Mouse (Mus musculus) embryonic stem cell, embryonic (primary cell): ENCODE results near the gene Baiap2.

ENCODE experiments used
- CTCF ChIA-PET, 4 experiments: fragments of 300-600 bp in 2 of 4; fragments of 350-600 bp in 2 of 4; sonication (Branson Sonifier 250); formaldehyde crosslinking; loops; one replicate each; lab custom pipeline; 2022; ENCODE audit warnings: inconsistent platforms in 2 of 4; lab: Charles Lee
- POLR2A ChIA-PET, 4 experiments: fragments of 300-600 bp in 2 of 4; fragments of 350-600 bp in 2 of 4; sonication (Branson Sonifier 250); formaldehyde crosslinking; loops; one replicate each; lab custom pipeline; 2022; ENCODE audit warnings: antibody characterized with exemption in 4 of 4, inconsistent platforms in 1 of 4; lab: Charles Lee

Gene Baiap2

GRCm38 (mm10) chr11:120014758-120015157 lies 72.2 kb downstream of the Baiap2 start:
- POLR2A ChIA-PET, result interaction anchor here in 2 of 4 experiments (0.8 to 1.2 kb wide), 3 partner anchors 9 to 46 kb away, joined by 3 to 4 read pairs (median 3); no protein-coding TSS in a partner anchor

GRCm38 (mm10) chr11:120017011-120017410 lies 74.4 kb downstream of the Baiap2 start:
- ChIA-PET CTCF (interaction anchor here in 3 of 4 experiments (0.6 to 1.6 kb wide), 3 partner anchors 11 to 764 kb away, joined by 3 to 5 read pairs (median 4); no protein-coding TSS in a partner anchor), POLR2A (interaction anchor here in 3 of 4 experiments (1.1 to 1.9 kb wide), 5 partner anchors 9 to 75 kb away, joined by 3 to 7 read pairs (median 5); partner anchors contain the start of gene Baiap2 (in 2 of the 3))

More at GRCm38 (mm10) chr11:120014758-120015157, 72.2 kb downstream of the Baiap2 start:
- CTCF ChIA-PET, result interaction anchor here in 2 of 4 experiments (0.6 to 1.3 kb wide), 5 partner anchors 33 to 358 kb away, joined by 3 to 9 read pairs (median 3); no protein-coding TSS in a partner anchor

DNA sequence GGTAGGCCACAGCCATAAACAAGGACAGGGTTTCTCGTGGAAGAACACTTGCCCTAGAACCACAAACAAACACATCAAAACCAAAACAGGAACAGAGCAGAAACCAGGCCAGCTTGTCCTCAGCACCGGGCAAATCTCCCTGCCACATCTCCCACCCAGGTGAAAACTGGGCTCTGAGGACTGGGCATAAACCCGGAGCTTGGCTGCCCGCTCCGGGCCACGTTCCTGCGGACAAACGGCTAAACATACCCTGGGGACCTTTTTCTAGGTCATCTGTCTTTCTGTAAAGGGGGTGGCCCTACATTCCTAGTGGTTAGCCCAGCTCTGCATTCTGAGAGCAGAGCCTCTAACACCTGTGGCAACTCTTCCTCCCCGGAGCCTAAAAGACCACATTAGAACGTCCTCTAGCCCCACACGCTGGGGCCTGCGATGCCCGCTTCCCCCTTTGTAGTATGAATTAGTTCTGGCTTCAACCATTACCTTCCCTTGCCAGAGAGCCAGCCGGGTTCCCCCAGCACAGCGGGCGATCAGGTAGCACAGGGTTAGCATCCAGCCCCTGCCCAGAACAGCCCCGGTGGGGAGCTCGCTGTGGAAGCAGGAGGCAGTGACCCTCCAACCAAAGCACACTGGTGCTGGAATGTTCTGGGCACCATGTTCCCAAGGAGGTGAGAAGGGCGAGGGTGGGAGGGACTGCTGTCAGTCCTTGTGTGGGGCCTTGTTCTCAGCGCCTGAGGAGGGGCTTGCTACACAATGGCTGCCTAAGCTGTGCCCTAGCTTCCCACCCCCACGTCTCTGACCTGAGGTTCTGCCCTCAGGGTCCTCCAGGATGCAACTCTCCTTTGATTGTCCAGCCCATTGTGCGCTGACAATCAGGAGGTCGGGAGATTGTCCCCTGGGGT lies 77.2 kb downstream of the Baiap2 start:
- CTCF ChIA-PET, result interaction anchor here in 3 of 4 experiments (0.6 to 2.1 kb wide), 7 partner anchors 45 to 438 kb away, joined by 3 to 10 read pairs (median 3); partner anchors contain the start of genes Ndufaf8 (in 1 of the 3) and Tepsin (in 1 of the 3)
- POLR2A ChIA-PET, result interaction anchor here in 3 of 4 experiments (0.5 to 1.4 kb wide), 5 partner anchors 9 to 815 kb away, joined by 3 to 6 read pairs (median 3); no protein-coding TSS in a partner anchor

DNA sequence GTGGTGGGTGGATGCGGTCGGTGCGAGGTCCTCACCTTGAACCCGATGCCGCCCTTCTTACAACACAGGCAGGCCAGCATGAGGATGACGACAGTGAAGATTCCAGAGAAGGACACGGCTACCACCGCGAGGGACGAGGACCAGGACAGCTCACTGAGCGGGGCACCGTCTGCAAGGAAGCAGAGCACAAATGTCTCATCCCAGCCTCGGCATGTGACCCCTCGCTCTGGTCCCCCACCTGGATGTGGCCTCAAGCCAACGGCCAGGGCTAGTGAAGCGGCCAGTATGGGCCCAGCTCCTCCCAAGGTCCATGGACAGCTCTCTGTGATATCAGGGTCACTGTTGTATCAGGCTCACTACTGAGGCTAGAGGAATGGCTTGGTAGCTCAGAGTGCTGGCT lies 78.8 kb downstream of the Baiap2 start:
- ChIA-PET CTCF (interaction anchor here in 2 of 4 experiments (1.1 to 1.3 kb wide), 3 partner anchors 8 to 79 kb away, joined by 3 to 6 read pairs (median 3); partner anchors contain the start of gene Baiap2 (in 1 of the 2)), POLR2A (interaction anchor here in 2 of 4 experiments (1.0 to 2.4 kb wide), 2 partner anchors 8 kb away, joined by 3 to 7 read pairs; no protein-coding TSS in a partner anchor)

DNA sequence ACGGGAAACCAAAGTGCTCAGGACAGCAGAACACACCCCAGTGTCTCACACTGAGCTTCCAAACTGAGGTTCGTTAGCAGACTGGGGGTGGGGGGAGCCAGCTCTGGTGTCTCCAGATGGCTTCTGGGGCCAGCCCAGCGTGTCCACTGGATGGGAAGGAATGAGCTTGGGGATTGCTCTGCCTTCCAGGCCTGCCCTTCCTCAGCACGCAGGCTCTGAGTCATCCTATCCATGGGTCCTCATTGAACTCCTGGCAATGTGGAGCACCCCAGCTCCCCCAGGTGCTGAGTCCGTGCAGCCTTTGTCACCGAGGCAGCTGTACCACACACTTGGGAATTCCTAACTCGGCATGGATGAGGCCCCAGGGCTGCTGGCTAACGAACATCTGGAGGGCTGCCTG lies 79.7 kb downstream of the Baiap2 start:
- POLR2A ChIA-PET, result interaction anchor here in 2 of 4 experiments (0.7 to 2.4 kb wide), 4 partner anchors 9 to 80 kb away, joined by 3 to 7 read pairs (median 4); partner anchors contain the start of gene Baiap2 (in 1 of the 2)
- CTCF ChIA-PET, result interaction anchor here in 3 of 4 experiments (0.9 to 1.8 kb wide), 9 partner anchors 9 to 286 kb away, joined by 3 to 7 read pairs (median 3); partner anchors contain the start of gene Baiap2 (in 1 of the 3)

DNA sequence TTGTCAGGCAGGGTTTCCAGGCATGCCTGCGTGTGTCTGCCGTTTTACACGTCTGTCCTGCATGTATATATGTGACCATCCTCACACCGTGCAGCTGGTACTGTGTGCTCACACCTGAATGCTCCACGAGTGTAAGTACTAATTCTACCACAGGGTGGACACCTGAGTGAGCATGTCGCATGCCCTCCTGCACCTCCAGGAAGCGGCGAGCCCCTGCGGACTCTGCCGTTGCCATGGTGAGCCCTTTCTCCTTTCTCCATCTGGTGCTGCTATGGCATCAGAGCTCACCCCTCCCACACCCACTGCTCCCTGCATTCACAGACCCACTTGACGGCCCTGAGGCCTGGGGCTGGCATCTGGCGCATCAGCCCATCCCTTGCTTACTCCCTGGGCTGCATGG lies 80.3 kb downstream of the Baiap2 start:
- ChIA-PET POLR2A (interaction anchor here in 3 of 4 experiments (0.9 to 2.4 kb wide), 4 partner anchors 10 to 80 kb away, joined by 3 to 7 read pairs (median 4); partner anchors contain the start of gene Baiap2 (in 2 of the 3)), CTCF (interaction anchor here in 3 of 4 experiments (0.5 to 1.8 kb wide), 6 partner anchors 9 to 114 kb away, joined by 3 to 7 read pairs (median 3); no protein-coding TSS in a partner anchor)

DNA sequence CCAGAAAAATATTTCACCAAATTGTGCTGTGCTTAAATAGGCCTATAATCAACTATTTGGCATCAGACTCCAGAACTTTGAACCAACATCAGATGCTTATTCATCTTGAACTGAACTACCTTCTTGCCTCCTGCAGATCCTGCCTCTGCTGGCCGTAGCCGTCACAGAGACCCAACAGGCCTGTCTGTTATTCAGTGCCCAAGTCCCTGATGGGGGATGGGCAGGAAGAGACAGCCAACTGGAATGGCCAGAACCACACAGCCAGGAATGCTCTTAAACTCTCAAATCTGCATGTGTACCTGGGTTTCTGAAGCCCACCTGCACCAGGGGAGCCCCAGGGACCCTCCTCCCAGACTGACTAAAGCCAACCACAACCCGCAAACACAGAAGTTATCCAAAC lies 84.4 kb downstream of the Baiap2 start:
- ChIA-PET POLR2A (interaction anchor here in 3 of 4 experiments (0.7 to 4.0 kb wide), 5 partner anchors 9 to 545 kb away, joined by 3 to 22 read pairs (median 3); partner anchors contain the start of genes Baiap2 (in 1 of the 3), Ndufaf8 (in 1 of the 3) and Tepsin (in 1 of the 3)), CTCF (no interaction called here)

DNA sequence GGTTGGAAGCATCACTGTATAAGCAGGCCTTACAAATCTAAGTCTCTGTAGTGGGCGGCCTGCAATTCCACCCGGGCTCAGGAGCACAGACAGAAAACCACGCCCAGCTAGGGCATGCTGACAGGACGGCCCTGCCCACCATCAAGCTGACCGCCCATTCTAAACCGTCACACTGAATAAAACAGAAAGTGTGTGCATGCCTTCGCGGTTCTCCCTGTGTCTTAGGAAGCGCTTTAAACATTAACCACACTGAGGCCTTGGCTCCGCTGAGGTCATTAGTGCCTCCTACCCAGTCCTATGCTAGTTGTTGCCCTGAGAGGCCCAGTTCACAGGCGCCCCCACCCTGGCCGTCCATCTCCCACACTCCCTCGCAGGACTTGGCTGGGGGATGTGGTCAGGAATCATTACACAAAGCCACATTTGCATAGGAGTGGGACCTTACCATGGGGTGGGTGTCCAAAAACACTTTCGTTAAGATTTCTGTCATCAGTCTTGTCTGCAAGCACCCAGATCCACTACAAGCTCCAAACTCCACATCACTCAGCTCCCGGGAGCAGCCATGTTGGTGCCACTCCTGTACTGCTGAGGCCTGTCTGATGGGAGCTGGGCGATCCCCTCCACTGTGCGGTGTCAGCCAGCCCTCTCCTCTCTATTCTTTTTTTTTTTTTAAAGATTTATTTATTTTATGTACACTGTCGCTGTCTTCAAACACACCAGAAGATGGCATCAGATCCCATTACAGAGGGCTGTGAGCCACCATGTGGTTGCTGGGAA lies 85.9 kb downstream of the Baiap2 start:
- POLR2A ChIA-PET, result interaction anchor here (0.6 to 4.0 kb wide), 26 partner anchors 9 to 1203 kb away, joined by 3 to 22 read pairs (median 3); partner anchors contain the start of genes Baiap2 (in 3 of the 4), Ndufaf8 (in 1 of the 4), Slc38a10 (in 1 of the 4) and Tepsin (in 1 of the 4)

DNA sequence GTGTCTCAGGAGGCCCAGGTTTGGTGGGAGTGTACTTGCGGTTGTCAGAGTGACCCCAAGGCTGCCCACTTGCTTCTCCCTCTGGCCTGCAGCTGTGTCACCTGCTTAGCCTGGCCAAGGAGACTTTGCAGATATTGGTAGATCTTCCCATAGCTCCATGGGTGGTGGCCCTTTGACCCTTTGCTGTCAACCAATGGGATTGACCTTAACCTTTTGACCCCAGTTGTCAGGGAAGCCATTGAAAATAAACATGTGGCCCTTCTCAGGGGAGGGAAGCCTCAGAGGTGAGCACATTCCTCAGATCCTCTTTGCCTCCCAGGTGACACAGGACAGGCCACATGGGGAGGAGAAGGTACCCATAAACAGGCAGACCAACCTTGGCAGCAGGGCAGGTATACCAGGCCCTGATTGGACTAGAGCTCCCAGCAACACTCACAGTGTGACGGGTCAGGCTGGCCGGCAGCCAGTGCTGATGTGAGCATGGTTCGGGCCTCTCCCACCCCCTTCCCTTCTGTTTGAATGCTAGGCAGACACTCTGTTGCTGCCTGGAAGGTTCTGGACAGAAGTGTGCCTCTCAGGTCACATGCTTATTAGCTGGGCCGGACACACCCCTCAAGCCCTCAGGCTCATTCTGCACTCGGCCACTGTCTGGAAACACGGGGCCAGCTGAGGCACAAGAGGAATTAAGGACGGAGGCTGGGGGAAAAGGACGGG lies 87.0 kb downstream of the Baiap2 start:
- ChIA-PET POLR2A (interaction anchor here in 3 of 4 experiments (0.6 to 4.0 kb wide), 28 partner anchors 10 to 539 kb away, joined by 3 to 22 read pairs (median 4); partner anchors contain the start of genes Baiap2 (in 3 of the 3), Ndufaf8 (in 1 of the 3), Slc38a10 (in 1 of the 3) and Tepsin (in 1 of the 3)), CTCF (interaction anchor here in 3 of 4 experiments (0.8 to 5.6 kb wide), 11 partner anchors 16 to 180 kb away, joined by 3 to 27 read pairs (median 4); no protein-coding TSS in a partner anchor)

More for the DNA sequence above, 85.9 kb downstream of the Baiap2 start:
- CTCF ChIA-PET, result interaction anchor here (0.6 to 5.6 kb wide), 18 partner anchors 12 to 354 kb away, joined by 3 to 27 read pairs (median 4); no protein-coding TSS in a partner anchor

DNA sequence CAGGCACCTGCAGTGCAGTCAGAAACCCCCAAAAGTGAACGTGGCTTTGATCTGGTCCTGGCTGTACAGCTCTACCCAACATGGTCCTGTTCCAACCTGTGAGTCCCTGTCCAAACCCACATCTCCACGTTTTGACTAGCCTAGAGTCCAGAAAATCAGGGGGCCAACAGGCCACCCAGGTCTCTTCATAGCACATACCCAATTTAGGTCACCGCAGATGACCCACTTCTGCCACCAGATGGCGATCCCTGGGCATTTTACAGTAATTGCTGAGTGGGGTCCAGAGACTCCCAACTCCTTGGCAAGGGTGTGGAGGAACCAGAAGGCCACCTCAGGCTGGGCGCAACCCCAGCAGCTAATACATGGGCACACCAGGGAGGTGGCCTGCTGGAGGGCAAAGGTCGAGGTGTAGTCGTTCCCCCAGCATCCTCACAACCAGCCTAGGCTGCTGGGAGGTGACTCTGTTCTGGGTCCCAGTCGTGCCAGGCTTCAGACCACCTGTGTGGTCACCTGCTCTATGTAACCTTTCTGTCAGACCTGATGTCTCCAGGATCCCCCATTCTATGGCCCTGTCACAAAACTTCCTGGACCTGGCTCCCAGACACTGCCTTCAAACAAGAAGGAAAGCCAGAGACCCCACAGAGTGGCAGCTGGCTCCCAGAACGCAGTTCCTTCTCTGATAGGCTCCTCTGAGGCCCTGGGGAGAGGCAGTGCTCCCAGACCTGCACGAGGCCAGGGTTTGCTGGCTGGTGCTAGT lies 87.8 kb downstream of the Baiap2 start:
- ChIA-PET POLR2A (interaction anchor here in 3 of 4 experiments (0.6 to 4.0 kb wide), 17 partner anchors 10 to 109 kb away, joined by 3 to 22 read pairs (median 5); partner anchors contain the start of genes Baiap2 (in 3 of the 3), Ndufaf8 (in 1 of the 3) and Tepsin (in 1 of the 3)), CTCF (interaction anchor here in 3 of 4 experiments (0.7 to 5.6 kb wide), 10 partner anchors 18 to 146 kb away, joined by 4 to 27 read pairs (median 6); no protein-coding TSS in a partner anchor)

- POLR2A ChIA-PET, result interaction anchor here in 3 of 4 experiments (0.6 to 1.1 kb wide), 6 partner anchors 15 to 193 kb away, joined by 3 to 4 read pairs (median 3); partner anchors contain the start of gene Aatk (in 1 of the 3)
- CTCF ChIA-PET, result interaction anchor here in 1 of 4 experiments (1.7 to 5.6 kb wide), 3 partner anchors 33 to 78 kb away, joined by 5 to 27 read pairs (median 6); no protein-coding TSS in a partner anchor
These were observed 89.5 kb downstream of the Baiap2 start for GRCm38 (mm10) chr11:120032052-120032451.

- POLR2A ChIA-PET, result no interaction called here
- CTCF ChIA-PET, result interaction anchor here in 2 of 4 experiments (0.7 to 3.0 kb wide), 2 partner anchors 35 to 77 kb away, joined by 4 to 6 read pairs; no protein-coding TSS in a partner anchor
These were observed 90.9 kb downstream of the Baiap2 start for GRCm38 (mm10) chr11:120033473-120033872.

DNA sequence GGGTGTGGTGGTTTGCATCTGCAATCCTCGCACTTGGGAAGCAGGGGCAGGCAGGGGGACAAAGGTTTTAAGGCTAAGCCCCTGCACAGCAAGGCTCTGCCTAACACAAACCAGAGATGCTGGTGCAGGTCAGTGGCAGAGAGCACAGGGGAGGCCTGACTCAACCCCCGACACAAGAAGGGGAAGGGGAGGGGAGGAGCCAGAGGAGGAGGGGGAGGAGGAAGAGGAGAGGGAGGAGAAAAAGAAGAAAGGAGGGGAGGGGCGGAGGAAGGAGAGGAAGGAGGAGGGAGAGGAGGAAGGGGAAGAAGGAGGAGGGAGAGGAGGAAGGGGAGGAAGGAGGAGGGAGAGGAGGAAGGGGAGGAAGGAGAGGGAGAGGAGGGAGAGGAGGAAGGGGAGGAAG lies 91.7 kb downstream of the Baiap2 start:
- POLR2A ChIA-PET, result no interaction called here
- CTCF ChIA-PET, result no interaction called here

- POLR2A ChIA-PET, result no interaction called here
These were observed 92.2 kb downstream of the Baiap2 start for GRCm38 (mm10) chr11:120034762-120035161.

GRCm38 (mm10) chr11:120039581-120039980 lies 97.0 kb downstream of the Baiap2 start:
- POLR2A ChIA-PET, result interaction anchor here in 1 of 4 experiments (1.2 kb wide), 1 partner anchor 97 kb away, joined by 3 read pairs; the partner anchor contains the start of gene Baiap2
- CTCF ChIA-PET, result interaction anchor here in 1 of 4 experiments (1.2 kb wide), 1 partner anchor 25 kb away, joined by 3 read pairs; no protein-coding TSS in a partner anchor

More at GRCm38 (mm10) chr11:120034762-120035161, 92.2 kb downstream of the Baiap2 start:
- CTCF ChIA-PET, result no interaction called here
